Mouse (Mus musculus) spleen, adult 2 months (tissue): Measurements from ENCODE around the gene Dnmt3a. TPM values are rescaled to one million over a fixed set of nuclear protein-coding genes. Genes with fewer than 3 reads are reported as not detected.
A peak's percentile ranks its signal among the peaks of the same experiment; 100 is the strongest.

Source experiments
- DNase-seq, 2 experiments: peaks; one replicate each; pipeline versions ENCODE4 v3.0.0 to v3.0.0-alpha.2; 2012 to 2021; ENCODE audit warnings: low spot score in 2 of 2, low read depth in 1 of 2
- H3K27ac ChIP-seq: fragments of 200-500 bp; 2 replicates; pipeline ENCODE4 v1.5.1; 2012; ENCODE audit warnings: low read length, inconsistent platforms; ENCODE audit not compliant: insufficient read depth
- H3K27me3 ChIP-seq: fragments of 200-500 bp; 2 replicates; pipeline ENCODE4 v1.6.1; 2012; ENCODE audit warnings: mild to moderate bottlenecking, moderate library complexity, low read length, inconsistent platforms; ENCODE audit not compliant: control insufficient read depth, insufficient read depth
- H3K36me3 ChIP-seq: fragments of 200-500 bp; 2 replicates; pipeline ENCODE4 v1.6.1; 2012; ENCODE audit warnings: mild to moderate bottlenecking, low read length, inconsistent platforms; ENCODE audit not compliant: control insufficient read depth, insufficient read depth
- H3K4me1 ChIP-seq: fragments of 200-500 bp; 2 replicates; pipeline ENCODE4 v1.6.1; 2011; ENCODE audit warnings: inconsistent platforms; ENCODE audit not compliant: control insufficient read depth, insufficient read depth, insufficient read length
- H3K4me3 ChIP-seq: fragments of 200-500 bp; 2 replicates; pipeline ENCODE4 v1.5.1; 2011; ENCODE audit warnings: mild to moderate bottlenecking, inconsistent platforms; ENCODE audit not compliant: insufficient read depth, insufficient read length; ENCODE audit errors: extremely low read depth
- CTCF ChIP-seq: fragments of 200-500 bp; IDR thresholded peaks from 2 replicates; pipeline ENCODE4 v1.5.1; 2011; ENCODE audit warnings: mild to moderate bottlenecking, inconsistent platforms; ENCODE audit not compliant: insufficient read depth, insufficient read length, insufficient replicate concordance; ENCODE audit errors: extremely low read depth
- POLR2A ChIP-seq: fragments of 200-500 bp; IDR thresholded peaks from 2 replicates; pipeline ENCODE4 v1.6.1; 2011; ENCODE audit warnings: low read depth, low read length, inconsistent platforms
- WGBS: fragments of 180-500 bp; shearing (Covaris S2); methylation state at CpG from one replicate; pipeline ENCODE4 v1.1.7; 2018; 5-methylcytosine and 5-hydroxymethylcytosine counted together
- polyA plus RNA-seq: library from polyadenylated mRNA; depleted of rRNA; stranded (reverse); fragments of >200 nt; gene quantifications from 2 replicates; pipeline ENCODE4 v1.2.3, GENCODE M21; 2012

The Dnmt3a gene
- polyA plus RNA-seq, 1 experiment = 19.3 TPM

DNA sequence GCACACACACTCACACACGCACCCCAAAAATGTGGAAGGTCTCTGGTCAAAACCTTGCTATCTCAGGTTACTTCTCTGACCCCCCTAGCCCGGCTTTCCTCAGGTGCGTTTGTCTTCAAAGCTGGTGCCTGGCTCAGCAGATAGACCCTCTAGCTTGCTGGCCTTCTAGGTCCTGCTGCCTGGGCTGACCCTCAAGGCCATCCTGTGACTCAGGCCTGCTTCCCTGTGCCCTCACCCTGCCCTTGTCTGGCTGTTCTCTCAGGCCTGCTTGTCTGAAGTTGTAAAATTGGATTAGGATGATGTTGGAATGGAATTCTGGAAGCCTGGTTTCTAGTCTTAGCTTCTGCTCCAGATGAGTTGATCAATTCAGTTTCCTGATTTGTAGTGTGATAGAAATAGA is 75.7 kb downstream of the Dnmt3a start:
- WGBS = 89% methylated on average over 3 of the region's 3 CpGs
- no peaks in the 10 kb centered on the region for H3K27me3 ChIP-seq
- H3K4me1 ChIP-seq = no peaks in the 10 kb centered on the region
- TF ChIP-seq CTCF (no peak), POLR2A (no peak)
- H3K4me3 ChIP-seq = no peak overlapping the region
- H3K36me3 ChIP-seq = peaks cover 9% of the 10 kb centered on the region
- DNase-seq = no peak
- no peak overlapping the region for H3K27ac ChIP-seq

DNA sequence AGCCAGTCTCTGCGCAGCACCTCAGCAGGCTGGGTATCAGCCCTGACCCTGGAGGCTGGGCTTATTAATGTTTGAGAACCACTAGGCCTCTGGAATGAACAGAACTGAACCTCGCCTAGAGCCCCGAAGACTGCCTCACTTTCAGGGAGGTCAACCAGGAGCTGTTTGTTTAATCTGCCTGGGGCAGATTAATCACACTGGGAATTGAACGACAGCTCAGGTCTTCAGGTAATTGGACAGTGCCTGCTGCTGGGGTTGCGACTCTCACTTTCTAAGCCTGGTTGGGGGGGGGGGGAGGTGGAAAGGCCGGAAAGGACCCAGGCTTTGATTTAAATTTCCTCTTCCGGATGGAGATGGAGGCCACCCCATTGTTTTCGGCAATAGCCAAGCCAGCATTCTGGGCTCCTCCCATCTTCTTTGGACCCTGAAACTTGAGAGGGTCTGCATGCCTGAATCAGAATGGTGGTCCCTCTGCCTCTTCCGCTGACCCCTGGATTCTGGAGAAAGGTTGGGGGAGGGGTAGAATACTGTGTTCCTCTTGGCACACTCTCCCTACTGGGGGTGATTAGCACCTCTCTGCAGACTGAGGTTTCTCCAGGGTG is 79.2 kb downstream of the Dnmt3a start:
- no peak for DNase-seq
- 92% methylated on average over 9 of the region's 9 CpGs for WGBS
- no peak overlapping the region for H3K4me3 ChIP-seq

DNA sequence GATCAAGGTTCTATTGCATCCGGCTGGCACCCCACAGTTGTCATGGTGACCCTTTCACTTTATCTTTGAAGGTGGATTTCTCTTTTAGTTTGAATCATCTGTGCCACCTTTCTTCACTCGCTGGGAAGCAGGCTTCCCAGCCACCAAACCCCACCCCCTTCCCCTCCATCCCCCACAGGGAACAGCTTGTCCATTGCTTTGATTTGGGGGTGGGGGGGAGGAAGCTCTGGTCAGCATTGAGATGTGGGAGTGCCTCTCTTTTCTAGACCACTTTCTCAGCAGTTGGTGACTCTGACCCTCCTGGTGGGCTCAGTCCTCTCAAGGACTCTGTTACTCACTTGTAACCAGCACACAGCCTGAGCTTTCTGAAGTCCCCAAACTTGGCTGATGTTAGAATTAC is 80.8 kb downstream of the Dnmt3a start:
- no peak overlapping the region for H3K4me3 ChIP-seq
- H3K36me3 ChIP-seq = peaks cover 4% of the 10 kb centered on the region
- TF ChIP-seq POLR2A (no peak), CTCF (no peak)
- WGBS = 77% methylated on average over 2 of the region's 2 CpGs
- H3K27me3 ChIP-seq = no peaks in the 10 kb centered on the region
- no peak for DNase-seq
- no peaks in the 10 kb centered on the region for H3K4me1 ChIP-seq
- no peak overlapping the region for H3K27ac ChIP-seq

More for the DNA sequence above, 79.2 kb downstream of the Dnmt3a start:
- Histone ChIP-seq H3K27me3 (no peaks in the 10 kb centered on the region), H3K4me1 (no peaks in the 10 kb centered on the region), H3K36me3 (peaks cover 6% of the 10 kb centered on the region), H3K27ac (no peak overlapping the region)
- no peak for TF ChIP-seq CTCF
- no peak for TF ChIP-seq POLR2A

DNA sequence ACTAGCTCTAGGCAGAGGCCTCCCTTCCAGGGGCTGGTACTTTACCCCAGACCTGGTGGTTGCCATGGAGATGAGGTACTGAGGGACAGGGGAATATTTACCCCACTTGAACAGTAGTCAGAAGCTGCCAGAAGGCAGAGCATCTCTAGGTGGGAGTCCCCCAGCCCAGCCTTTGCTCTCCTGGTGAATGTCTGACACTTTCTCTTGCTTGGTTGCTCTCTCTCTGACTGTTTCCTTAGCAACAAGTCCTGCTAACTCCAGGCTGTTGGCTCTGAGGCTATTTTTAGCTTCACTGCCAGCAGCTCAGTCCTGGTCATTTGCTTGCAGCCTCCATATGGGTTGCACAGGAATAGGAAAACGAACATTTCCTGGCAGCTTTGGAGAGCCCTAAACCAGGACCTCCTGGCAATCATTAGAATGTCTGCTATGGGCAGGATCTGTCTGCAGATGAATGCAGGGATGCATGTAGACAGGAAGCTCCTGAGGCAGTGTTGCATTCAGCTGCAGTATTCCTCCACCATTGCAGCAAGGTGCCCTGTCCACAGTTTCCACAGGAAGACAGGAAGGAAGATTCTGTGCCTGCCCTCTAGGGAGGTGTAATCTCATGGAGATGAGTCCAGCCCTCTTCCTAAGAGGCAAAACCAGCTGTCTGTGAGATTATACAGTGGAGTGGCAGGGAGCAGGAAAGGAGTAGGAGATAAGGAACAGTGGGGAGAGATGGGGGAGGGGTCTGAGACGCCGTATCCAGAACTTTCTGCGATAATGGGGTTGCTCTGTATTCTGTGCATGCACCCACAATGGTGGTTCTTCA is 81.9 kb downstream of the Dnmt3a start:
- TF ChIP-seq CTCF (no peak), POLR2A (no peak)
- H3K4me3 ChIP-seq = no peak overlapping the region
- WGBS = 77% methylated on average over 4 of the region's 4 CpGs

DNA sequence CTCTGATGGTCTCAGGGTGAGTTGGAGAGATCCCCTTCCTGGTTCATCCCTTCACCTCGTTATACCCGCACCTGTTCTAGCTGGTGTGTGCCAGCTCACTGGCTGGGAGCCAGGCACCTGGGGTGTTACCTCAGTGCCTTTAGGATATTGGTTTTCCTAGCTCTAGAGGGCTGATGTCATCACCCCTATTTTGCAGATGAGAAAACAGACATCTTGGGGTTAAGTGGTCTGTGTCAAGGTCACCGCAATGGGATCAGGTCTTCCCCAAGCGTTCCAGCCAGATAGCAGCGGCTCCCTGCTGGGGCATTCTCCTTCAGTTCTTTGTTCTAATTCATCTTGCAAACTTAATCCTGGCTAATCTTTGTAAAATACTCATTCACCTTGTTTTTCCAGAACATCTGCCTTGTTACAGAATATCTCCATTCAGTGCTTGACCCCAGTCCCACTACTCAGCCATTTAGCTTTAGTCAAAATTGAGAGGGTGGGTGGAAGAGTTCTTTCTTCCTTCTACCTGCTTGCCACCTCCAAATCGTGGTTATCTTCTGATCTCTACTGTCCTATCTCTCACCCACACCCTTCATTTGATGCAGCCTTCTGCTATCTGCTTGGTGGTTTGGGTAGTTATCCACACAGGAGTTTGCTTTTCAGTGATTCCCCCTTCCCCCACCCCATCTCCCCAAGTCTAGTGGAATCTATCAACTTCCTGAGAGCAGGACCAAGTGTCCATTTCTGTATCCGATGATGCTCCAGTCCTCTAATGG is 84.2 kb downstream of the Dnmt3a start:
- 75% methylated on average over 7 of the region's 7 CpGs for WGBS
- DNase-seq = no peak
- peaks cover 10% of the 10 kb centered on the region; the same call in 1 of the 2 replicates for H3K4me1 ChIP-seq
- no peak for TF ChIP-seq CTCF
- TF ChIP-seq POLR2A = no peak
- H3K4me3 ChIP-seq = no peak overlapping the region
- H3K36me3 ChIP-seq = no peaks in the 10 kb centered on the region; the same call in 1 of the 2 replicates
- no peak overlapping the region for H3K27ac ChIP-seq
- no peaks in the 10 kb centered on the region for H3K27me3 ChIP-seq

More for the DNA sequence above, 81.9 kb downstream of the Dnmt3a start:
- Histone ChIP-seq H3K27ac (no peak overlapping the region), H3K36me3 (peaks cover 4% of the 10 kb centered on the region), H3K4me1 (peaks cover 9% of the 10 kb centered on the region; the same call in 1 of the 2 replicates), H3K27me3 (no peaks in the 10 kb centered on the region)
- DNase-seq = no peak

DNA sequence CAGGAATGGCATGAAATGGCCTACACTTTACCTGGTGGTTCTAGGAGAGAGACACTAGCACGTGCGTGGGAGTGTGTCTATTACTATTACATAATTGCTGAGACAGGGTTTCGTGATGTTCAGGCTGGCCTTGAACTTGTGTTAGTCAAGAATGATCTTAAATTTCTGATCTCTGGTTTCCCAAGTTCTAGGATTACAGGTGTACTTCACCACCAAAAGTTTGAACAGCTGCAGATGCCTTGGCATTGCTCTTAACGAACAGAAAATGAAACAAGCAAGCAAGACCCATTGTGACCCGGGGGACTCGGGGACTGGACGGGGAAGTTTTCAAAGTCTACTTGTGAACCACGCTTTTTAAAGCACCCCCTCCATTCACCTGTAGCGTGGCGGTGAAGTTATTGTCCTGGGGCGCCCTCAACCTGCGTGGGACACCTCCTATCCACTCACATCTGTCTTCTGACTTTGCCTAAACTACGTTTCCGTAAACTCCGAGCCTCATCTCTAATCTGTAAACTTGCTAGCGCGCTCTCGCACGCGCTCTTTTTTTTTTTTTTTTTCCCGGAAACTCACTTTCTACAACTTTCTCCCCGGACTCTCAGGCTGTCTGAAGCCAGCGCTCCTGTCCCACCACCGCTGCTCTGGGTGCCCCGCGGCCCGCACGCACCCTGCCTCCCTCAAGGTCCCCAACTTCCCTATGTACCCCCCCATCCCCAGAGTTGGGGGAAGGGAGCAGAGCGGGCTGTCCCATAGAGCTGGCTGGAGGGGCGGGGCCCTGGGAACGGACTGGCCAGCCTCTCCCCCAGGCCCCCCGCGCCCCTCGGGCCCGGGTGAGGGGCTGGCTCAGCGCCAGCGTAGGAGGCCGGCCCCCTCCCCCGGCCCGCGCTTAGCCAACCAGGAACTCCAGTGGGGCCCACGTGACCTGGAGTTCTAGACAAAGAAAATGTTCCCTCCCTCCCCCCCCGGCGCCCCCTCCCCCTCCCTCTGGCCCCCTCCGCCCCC is 85.2 kb downstream of the Dnmt3a start:
- DNase-seq = peak; percentile 38 to 49
- Histone ChIP-seq H3K4me3 (peak overlapping the region; percentile 75), H3K27ac (peak overlapping the region; percentile 91), H3K27me3 (no peaks in the 10 kb centered on the region), H3K36me3 (peaks cover 6% of the 10 kb centered on the region; the same call in 1 of the 2 replicates), H3K4me1 (peaks cover 10% of the 10 kb centered on the region; the same call in 1 of the 2 replicates)
- 3% methylated on average over 41 of the region's 45 CpGs for WGBS
- TF ChIP-seq POLR2A = no peak
- no peak for TF ChIP-seq CTCF
